Mouse (Mus musculus) forebrain, embryonic 15.5 days (tissue): Measurements from ENCODE around the gene Gm10959. TPM values are rescaled to one million over a fixed set of nuclear protein-coding genes. Genes with fewer than 3 reads are reported as not detected.
"Not testable (repeated sequence)": the region's sequence is repeated elsewhere in the genome, so short reads cannot be mapped to it uniquely, and the experiment has no call there.

ENCODE experiments used
- ATAC-seq: fragments of 200-750 bp; cut with Nextera tagmentation; replicated peaks from 2 replicates; pipeline ENCODE4 v1.8.0; 2017; ENCODE audit warnings: mild to moderate bottlenecking, moderate TSS enrichment, moderate library complexity
- H3K27ac ChIP-seq: fragments of 300-500 bp; sonication (generic); replicated peaks from 2 replicates; pipeline ENCODE4 v1.5.1; 2015; ENCODE audit warnings: mild to moderate bottlenecking, inconsistent platforms
- H3K27me3 ChIP-seq: fragments of 300-500 bp; sonication (generic); 2 replicates; pipeline ENCODE4 v1.6.1; 2015; ENCODE audit warnings: inconsistent platforms
- H3K36me3 ChIP-seq: fragments of 300-500 bp; sonication (generic); 2 replicates; pipeline ENCODE4 v1.6.1; 2015; ENCODE audit warnings: mild to moderate bottlenecking, inconsistent platforms
- H3K4me1 ChIP-seq: fragments of 300-500 bp; sonication (generic); 2 replicates; pipeline ENCODE4 v1.6.1; 2015; ENCODE audit warnings: inconsistent platforms
- H3K4me2 ChIP-seq: fragments of 300-500 bp; sonication (generic); replicated peaks from 2 replicates; pipeline ENCODE4 v1.6.1; 2015; ENCODE audit warnings: mild to moderate bottlenecking, inconsistent platforms
- H3K4me3 ChIP-seq: fragments of 300-500 bp; sonication (generic); 2 replicates; pipeline ENCODE4 v1.5.1; 2015; ENCODE audit warnings: mild to moderate bottlenecking, inconsistent platforms
- H3K9ac ChIP-seq: fragments of 300-500 bp; sonication (generic); replicated peaks from 2 replicates; pipeline ENCODE4 v1.6.1; 2015; ENCODE audit warnings: mild to moderate bottlenecking, inconsistent platforms
- H3K9me3 ChIP-seq: fragments of 300-500 bp; sonication (generic); 2 replicates; pipeline ENCODE4 v1.6.1; 2016; ENCODE audit warnings: inconsistent platforms
- WGBS: fragments of 180-500 bp; shearing (Covaris S2); methylation state at CpG from one replicate; pipeline ENCODE4 v1.1.7; 2015; ENCODE audit warnings: mixed read lengths; 5-methylcytosine and 5-hydroxymethylcytosine counted together
- polyA plus RNA-seq: library from polyadenylated mRNA; unstranded; fragments of >200 nt; fragmentation: Nextera tagmentation; extraction: Ambion mirVana; gene quantifications from 2 replicates; pipeline ENCODE4 v1.2.1, GENCODE M21; 2015

The Gm10959 gene
- not detected in 2 replicates for polyA plus RNA-seq

GRCm38 (mm10) chr3:122919260-122919659, at the start of gene Gm10959:
TSS of gene Gm10959 (minus strand) at chr3:122919360.
- H3K9ac ChIP-seq: no peak within 1 kb of the TSS
- H3K27ac ChIP-seq: no peak within 1 kb of the TSS
- H3K9me3 ChIP-seq: no peaks in the 10 kb centered on the region
- H3K4me1 ChIP-seq: no peaks in the 10 kb centered on the region
- no peak within 1 kb of the TSS for H3K4me2 ChIP-seq
- no peaks in the 10 kb centered on the region for H3K36me3 ChIP-seq
- ATAC-seq: no peak
- no peak within 1 kb of the TSS for H3K4me3 ChIP-seq
- 88% methylated on average over 8 of the region's 8 CpGs for WGBS
- H3K27me3 ChIP-seq: no peaks in the 10 kb centered on the region

- H3K36me3 ChIP-seq: no peaks in the 10 kb centered on the region
- H3K9me3 ChIP-seq: no peaks in the 10 kb centered on the region
- H3K4me1 ChIP-seq: no peaks in the 10 kb centered on the region
- 89% methylated on average over 9 of the region's 9 CpGs for WGBS
- H3K4me2 ChIP-seq: no peak overlapping the region
- no peaks in the 10 kb centered on the region for H3K27me3 ChIP-seq
- H3K4me3 ChIP-seq: no peak overlapping the region
- no peak overlapping the region for H3K9ac ChIP-seq
- no peak for ATAC-seq
- H3K27ac ChIP-seq: no peak overlapping the region
These were observed 49.2 kb upstream of the Gm10959 start for GRCm38 (mm10) chr3:122968391-122968790.

GRCm38 (mm10) chr3:122964301-122964700, 45.1 kb upstream of the Gm10959 start:
- Histone ChIP-seq H3K27me3 (no peaks in the 10 kb centered on the region), H3K27ac (no peak overlapping the region), H3K36me3 (no peaks in the 10 kb centered on the region), H3K4me2 (no peak overlapping the region), H3K4me1 (no peaks in the 10 kb centered on the region), H3K4me3 (no peak overlapping the region), H3K9me3 (no peaks in the 10 kb centered on the region), H3K9ac (no peak overlapping the region)
- WGBS: 88% methylated on average over 5 of the region's 5 CpGs
- ATAC-seq: no peak

- Histone ChIP-seq H3K27me3 (no peaks in the 10 kb centered on the region), H3K9me3 (no peaks in the 10 kb centered on the region), H3K36me3 (0 out of 2 replicates have a peak, but pooled peaks cover 6% of the 10 kb centered on the region), H3K4me1 (no peaks in the 10 kb centered on the region), H3K4me3 (no peak overlapping the region), H3K4me2 (no peak overlapping the region), H3K27ac (no peak overlapping the region), H3K9ac (no peak overlapping the region)
- ATAC-seq: no peak
- 95% methylated on average over 2 of the region's 2 CpGs for WGBS
These were observed 31.0 kb upstream of the Gm10959 start for GRCm38 (mm10) chr3:122950129-122950528.

- Histone ChIP-seq H3K4me3 (no peak overlapping the region), H3K4me2 (no peak overlapping the region), H3K36me3 (no peaks in the 10 kb centered on the region), H3K27ac (no peak overlapping the region), H3K4me1 (no peaks in the 10 kb centered on the region), H3K9ac (no peak overlapping the region), H3K9me3 (no peaks in the 10 kb centered on the region), H3K27me3 (no peaks in the 10 kb centered on the region)
- no peak for ATAC-seq
- 81% methylated on average over 6 of the region's 6 CpGs for WGBS
These were observed 24.3 kb upstream of the Gm10959 start for GRCm38 (mm10) chr3:122943387-122943890.

GRCm38 (mm10) chr3:122939215-122939614, 20.1 kb upstream of the Gm10959 start:
- H3K9ac ChIP-seq: no peak overlapping the region
- no peak overlapping the region for H3K4me3 ChIP-seq
- 81% methylated on average over 2 of the region's 2 CpGs for WGBS
- H3K36me3 ChIP-seq: no peaks in the 10 kb centered on the region
- H3K4me1 ChIP-seq: no peaks in the 10 kb centered on the region
- no peaks in the 10 kb centered on the region for H3K27me3 ChIP-seq
- no peak for ATAC-seq
- H3K9me3 ChIP-seq: no peaks in the 10 kb centered on the region
- no peak overlapping the region for H3K27ac ChIP-seq
- no peak overlapping the region for H3K4me2 ChIP-seq

- H3K4me2 ChIP-seq, H3K4me1 ChIP-seq, H3K9me3 ChIP-seq, ATAC-seq, H3K36me3 ChIP-seq, H3K4me3 ChIP-seq, H3K27ac ChIP-seq, H3K27me3 ChIP-seq, H3K9ac ChIP-seq: not testable (repeated sequence)
- 67% methylated on average over 13 of the region's 13 CpGs for WGBS
These were observed 18.0 kb upstream of the Gm10959 start for GRCm38 (mm10) chr3:122937176-122937575.

GRCm38 (mm10) chr3:122932466-122932865, 13.3 kb upstream of the Gm10959 start:
- no peaks in the 10 kb centered on the region for H3K4me1 ChIP-seq
- H3K27ac ChIP-seq: no peak overlapping the region
- no peak overlapping the region for H3K4me2 ChIP-seq
- no peaks in the 10 kb centered on the region for H3K27me3 ChIP-seq
- ATAC-seq: no peak
- 0 out of 2 replicates have a peak, but pooled peaks cover under 1% of the 10 kb centered on the region for H3K36me3 ChIP-seq
- no peaks in the 10 kb centered on the region for H3K9me3 ChIP-seq
- H3K4me3 ChIP-seq: no peak overlapping the region
- H3K9ac ChIP-seq: no peak overlapping the region
- WGBS: 89% methylated on average over 1 of the region's 1 CpGs

- Histone ChIP-seq H3K36me3 (peaks cover 4% of the 10 kb centered on the region; the same call in 1 of the 2 replicates), H3K4me3 (no peak overlapping the region), H3K27ac (no peak overlapping the region), H3K27me3 (no peaks in the 10 kb centered on the region), H3K4me2 (no peak overlapping the region), H3K9ac (no peak overlapping the region), H3K9me3 (no peaks in the 10 kb centered on the region), H3K4me1 (peaks cover 13% of the 10 kb centered on the region)
- 89% methylated on average over 6 of the region's 6 CpGs for WGBS
- no peak for ATAC-seq
These were observed 10.6 kb upstream of the Gm10959 start for GRCm38 (mm10) chr3:122929723-122930122.

GRCm38 (mm10) chr3:122924009-122924914, 5.1 kb upstream of the Gm10959 start, which contains the start of gene 1810037I17Rik:
TSS of gene 1810037I17Rik (plus strand) at chr3:122924203.
- ATAC-seq: peak; percentile 99
- no peaks in the 10 kb centered on the region for H3K9me3 ChIP-seq
- peak within 1 kb of the TSS; percentile 53 for H3K4me2 ChIP-seq
- H3K4me3 ChIP-seq: peak within 1 kb of the TSS; percentile 63
- no peaks in the 10 kb centered on the region for H3K27me3 ChIP-seq
- peaks cover 4% of the 10 kb centered on the region; the same call in 1 of the 2 replicates for H3K36me3 ChIP-seq
- under 1% methylated on average over 67 of the region's 68 CpGs for WGBS
- peak within 1 kb of the TSS; percentile 84 for H3K27ac ChIP-seq
- peaks cover 13% of the 10 kb centered on the region for H3K4me1 ChIP-seq
- peak within 1 kb of the TSS; percentile 67 for H3K9ac ChIP-seq

GRCm38 (mm10) chr3:122923147-122923546, 4.0 kb upstream of the Gm10959 start:
- Histone ChIP-seq H3K27me3 (no peaks in the 10 kb centered on the region), H3K9ac (no peak overlapping the region), H3K36me3 (peaks cover 4% of the 10 kb centered on the region; the same call in 1 of the 2 replicates), H3K4me1 (peaks cover 13% of the 10 kb centered on the region), H3K9me3 (no peaks in the 10 kb centered on the region), H3K4me3 (no peak overlapping the region), H3K4me2 (peak overlapping the region; percentile 53; the same call in 1 of the 2 replicates), H3K27ac (no peak overlapping the region)
- WGBS: 76% methylated on average over 7 of the region's 7 CpGs
- ATAC-seq: no peak

- 76% methylated on average over 8 of the region's 8 CpGs for WGBS
- no peaks in the 10 kb centered on the region for H3K36me3 ChIP-seq
These were observed 2.7 kb upstream of the Gm10959 start for GRCm38 (mm10) chr3:122921676-122922527.

More at GRCm38 (mm10) chr3:122921676-122922527, 2.7 kb upstream of the Gm10959 start:
- no peak overlapping the region for H3K9ac ChIP-seq
- no peak for ATAC-seq
- no peak overlapping the region for H3K27ac ChIP-seq
- no peak overlapping the region for H3K4me2 ChIP-seq
- H3K9me3 ChIP-seq: no peaks in the 10 kb centered on the region
- no peaks in the 10 kb centered on the region for H3K27me3 ChIP-seq
- H3K4me1 ChIP-seq: peaks cover 13% of the 10 kb centered on the region
- no peak overlapping the region for H3K4me3 ChIP-seq
